Mouse (Mus musculus) thymus, adult 2 months (tissue): Measurements from ENCODE around the gene Shroom1.

Experiments used
- CTCF ChIP-seq: fragments of 200-500 bp; IDR thresholded peaks from 2 replicates; pipeline ENCODE4 v1.5.1; 2012; ENCODE audit warnings: mild to moderate bottlenecking, control low read depth, low read length, moderate library complexity, borderline replicate concordance; ENCODE audit not compliant: control insufficient read depth, poor library complexity, insufficient read depth; ENCODE audit errors: extremely low read depth
- POLR2A ChIP-seq: fragments of 200-500 bp; IDR thresholded peaks from 2 replicates; pipeline ENCODE4 v1.6.1; 2012; ENCODE audit warnings: mild to moderate bottlenecking, low read length, control low read depth, moderate library complexity; ENCODE audit not compliant: control insufficient read depth, poor library complexity, insufficient read depth; ENCODE audit errors: extremely low read depth

GRCm38 (mm10) chr11:53425251-53425650 is 31.8 kb upstream of the Shroom1 start:
- TF ChIP-seq CTCF (no peak), POLR2A (no peak)
